Mouse (Mus musculus): ENCODE results near the gene Cltc.

- no peak for TF ChIP-seq CTCF (IDR thresholded peaks at IDR 0.05; ENCODE audit: insufficient read depth, low read depth, low read length)
- TF ChIP-seq POLR2A (IDR thresholded peaks at IDR 0.05; ENCODE audit: insufficient read depth, low read depth, low read length), result no peak
Observed at GRCm38 (mm10) chr11:86745634-86746404, 11.5 kb downstream of the Cltc start.

All from olfactory bulb, adult 2 months (tissue).